Mouse (Mus musculus) thymus, adult 2 months (tissue): ENCODE measurements around the gene Olfr1043. TPM values are rescaled to one million over a fixed set of nuclear protein-coding genes. Genes with fewer than 3 reads are reported as not detected.
"Not testable (repeated sequence)": the region's sequence is repeated elsewhere in the genome, so short reads cannot be mapped to it uniquely, and the experiment has no call there.

ENCODE experiments used
- DNase-seq: peaks from one replicate; pipeline ENCODE4 v3.0.0; 2021
- H3K27ac ChIP-seq: fragments of 200-500 bp; 2 replicates; pipeline ENCODE4 v1.5.1; 2012; ENCODE audit warnings: low read length, control low read depth; ENCODE audit not compliant: control insufficient read depth, insufficient read depth
- H3K27me3 ChIP-seq: fragments of 200-500 bp; 2 replicates; pipeline ENCODE4 v1.6.1; 2012; ENCODE audit warnings: mild to moderate bottlenecking, low read length, moderate library complexity, mixed read lengths; ENCODE audit not compliant: control insufficient read depth, insufficient read depth
- H3K36me3 ChIP-seq: fragments of 200-500 bp; 2 replicates; pipeline ENCODE4 v1.6.1; 2012; ENCODE audit warnings: mild to moderate bottlenecking, low read length, moderate library complexity; ENCODE audit not compliant: control insufficient read depth, insufficient read depth
- H3K4me1 ChIP-seq: fragments of 200-500 bp; replicated peaks from 2 replicates; pipeline ENCODE4 v1.6.1; 2012; ENCODE audit warnings: low read length; ENCODE audit not compliant: control insufficient read depth, insufficient read depth
- H3K4me3 ChIP-seq: fragments of 200-500 bp; 2 replicates; pipeline ENCODE4 v1.5.1; 2012; ENCODE audit warnings: mild to moderate bottlenecking, low read length, control low read depth, moderate library complexity; ENCODE audit not compliant: control insufficient read depth, insufficient read depth
- CTCF ChIP-seq: fragments of 200-500 bp; IDR thresholded peaks from 2 replicates; pipeline ENCODE4 v1.5.1; 2012; ENCODE audit warnings: mild to moderate bottlenecking, control low read depth, low read length, moderate library complexity, borderline replicate concordance; ENCODE audit not compliant: control insufficient read depth, poor library complexity, insufficient read depth; ENCODE audit errors: extremely low read depth
- POLR2A ChIP-seq: fragments of 200-500 bp; IDR thresholded peaks from 2 replicates; pipeline ENCODE4 v1.6.1; 2012; ENCODE audit warnings: mild to moderate bottlenecking, low read length, control low read depth, moderate library complexity; ENCODE audit not compliant: control insufficient read depth, poor library complexity, insufficient read depth; ENCODE audit errors: extremely low read depth
- WGBS: fragments of 180-500 bp; shearing (Covaris S2); methylation state at CpG from one replicate; pipeline ENCODE4 v1.1.7; 2018; 5-methylcytosine and 5-hydroxymethylcytosine counted together
- polyA plus RNA-seq: library from polyadenylated mRNA; depleted of rRNA; stranded (reverse); fragments of >200 nt; gene quantifications from 2 replicates; pipeline ENCODE4 v1.2.3, GENCODE M21; 2012; rRNA removed

Olfr1043 gene
- polyA plus RNA-seq: not detected in 2 replicates

- TF ChIP-seq CTCF (no peak), POLR2A (no peak)
- Histone ChIP-seq H3K36me3 (no peaks in the 10 kb centered on the region), H3K27ac (no peak within 1 kb of the TSS), H3K27me3 (no peaks in the 10 kb centered on the region), H3K4me1 (no peaks in the 10 kb centered on the region), H3K4me3 (no peak within 1 kb of the TSS)
- DNase-seq: no peak
- WGBS: 91% methylated on average over 2 of the region's 2 CpGs
These were observed at the start of gene Olfr1043 for GRCm38 (mm10) chr2:86167422-86167821. TSS of gene Olfr1043 (minus strand) at chr2:86167522.

- no peak for DNase-seq
- Histone ChIP-seq H3K36me3 (no peaks in the 10 kb centered on the region), H3K4me3 (no peak within 1 kb of the TSS), H3K4me1 (no peaks in the 10 kb centered on the region), H3K27ac (no peak within 1 kb of the TSS), H3K27me3 (no peaks in the 10 kb centered on the region)
- TF ChIP-seq POLR2A: no peak
- TF ChIP-seq CTCF: no peak
These were observed 35.6 kb upstream of the Olfr1043 start, which contains the start of gene Olfr1045 for GRCm38 (mm10) chr2:86202909-86203308. TSS of gene Olfr1045 (minus strand) at chr2:86203009.

GRCm38 (mm10) chr2:86195863-86196262 lies 28.5 kb upstream of the Olfr1043 start:
- WGBS: 59% methylated on average over 1 of the region's 1 CpGs
- H3K4me1 ChIP-seq: no peaks in the 10 kb centered on the region
- no peak overlapping the region for H3K27ac ChIP-seq
- DNase-seq: no peak
- TF ChIP-seq CTCF (no peak), POLR2A (no peak)
- no peak overlapping the region for H3K4me3 ChIP-seq
- H3K36me3 ChIP-seq: no peaks in the 10 kb centered on the region
- no peaks in the 10 kb centered on the region for H3K27me3 ChIP-seq

- H3K27ac ChIP-seq: no peak within 1 kb of the TSS
- no peak for DNase-seq
- H3K36me3 ChIP-seq: no peaks in the 10 kb centered on the region
- H3K4me3 ChIP-seq: no peak within 1 kb of the TSS
- no peaks in the 10 kb centered on the region for H3K4me1 ChIP-seq
- TF ChIP-seq CTCF (no peak), POLR2A (no peak)
- H3K27me3 ChIP-seq: no peaks in the 10 kb centered on the region
These were observed 18.3 kb upstream of the Olfr1043 start, which contains the start of gene Olfr52 for GRCm38 (mm10) chr2:86185583-86185982. TSS of gene Olfr52 (minus strand) at chr2:86185683.

- DNase-seq: no peak
- no peak for TF ChIP-seq CTCF
- Histone ChIP-seq H3K27me3 (no peaks in the 10 kb centered on the region), H3K4me1 (no peaks in the 10 kb centered on the region), H3K36me3 (no peaks in the 10 kb centered on the region), H3K27ac (no peak overlapping the region), H3K4me3 (no peak overlapping the region)
- 84% methylated on average over 3 of the region's 3 CpGs for WGBS
These were observed 12.6 kb upstream of the Olfr1043 start for GRCm38 (mm10) chr2:86179950-86180349.

- Histone ChIP-seq H3K27me3 (no peaks in the 10 kb centered on the region), H3K4me1 (no peaks in the 10 kb centered on the region), H3K36me3 (no peaks in the 10 kb centered on the region), H3K4me3 (no peak within 1 kb of the TSS), H3K27ac (no peak within 1 kb of the TSS)
- no peak for TF ChIP-seq POLR2A
- no peak for TF ChIP-seq CTCF
- DNase-seq: no peak
These were observed 10.4 kb upstream of the Olfr1043 start, which contains the start of gene Olfr1044 for GRCm38 (mm10) chr2:86177720-86178119. TSS of gene Olfr1044 (minus strand) at chr2:86177820.

- H3K27me3 ChIP-seq, H3K27ac ChIP-seq, H3K4me3 ChIP-seq, H3K4me1 ChIP-seq, H3K36me3 ChIP-seq, DNase-seq: not testable (repeated sequence)
- 29% methylated on average over 7 of the region's 7 CpGs for WGBS
These were observed 8.1 kb upstream of the Olfr1043 start for GRCm38 (mm10) chr2:86175422-86175821.

GRCm38 (mm10) chr2:86161738-86162137 lies 5.6 kb downstream of the Olfr1043 start, which contains the start of gene Olfr1042:
TSS of gene Olfr1042 (minus strand) at chr2:86161838.
- DNase-seq: no peak
- Histone ChIP-seq H3K36me3 (no peaks in the 10 kb centered on the region), H3K4me1 (no peaks in the 10 kb centered on the region), H3K27ac (no peak within 1 kb of the TSS), H3K4me3 (no peak within 1 kb of the TSS), H3K27me3 (no peaks in the 10 kb centered on the region)
- TF ChIP-seq POLR2A (no peak), CTCF (no peak)
- 96% methylated on average over 2 of the region's 2 CpGs for WGBS
